Mouse (Mus musculus) cerebellum, adult 2 months (tissue): Measurements from ENCODE around the gene Vamp2.

Experiments
- CTCF ChIP-seq: fragments of 200-500 bp; IDR thresholded peaks from 2 replicates; pipeline ENCODE4 v1.5.1; 2011; ENCODE audit warnings: low read depth, mild to moderate bottlenecking, control low read depth, low read length, moderate library complexity, borderline replicate concordance; ENCODE audit not compliant: insufficient read depth
- POLR2A ChIP-seq: fragments of 200-500 bp; IDR thresholded peaks from 2 replicates; pipeline ENCODE4 v1.6.1; 2011; ENCODE audit warnings: low read length, control low read depth, borderline replicate concordance; ENCODE audit not compliant: insufficient read depth

DNA sequence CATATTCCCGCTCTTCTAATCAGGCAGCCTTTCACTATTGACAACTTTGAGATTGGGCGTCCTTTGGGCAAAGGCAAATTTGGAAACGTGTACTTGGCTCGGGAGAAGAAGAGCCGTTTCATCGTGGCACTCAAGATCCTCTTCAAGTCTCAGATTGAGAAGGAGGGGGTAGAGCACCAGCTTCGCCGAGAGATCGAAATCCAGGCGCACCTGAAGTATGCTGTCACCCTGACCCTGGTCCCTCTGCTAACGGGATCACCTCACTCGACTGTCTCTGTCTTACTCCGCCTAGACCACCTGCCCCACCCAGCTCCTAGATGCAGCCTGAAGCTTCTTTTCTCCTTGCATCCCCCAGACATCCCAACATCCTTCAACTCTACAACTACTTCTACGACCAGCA lies 40.1 kb upstream of the Vamp2 start:
- TF ChIP-seq CTCF (no peak), POLR2A (no peak)
